Mouse (Mus musculus): ENCODE results near the gene Dyrk3. TPM values are rescaled to one million over a fixed set of nuclear protein-coding genes. Genes with fewer than 3 reads are reported as not detected.
"Not testable (repeated sequence)": the region's sequence is repeated elsewhere in the genome, so short reads cannot be mapped to it uniquely, and the experiment has no call there.

Dyrk3 gene
- total RNA-seq, 2 experiments from 2014 or later: 15.8 to 16.9 TPM

DNA sequence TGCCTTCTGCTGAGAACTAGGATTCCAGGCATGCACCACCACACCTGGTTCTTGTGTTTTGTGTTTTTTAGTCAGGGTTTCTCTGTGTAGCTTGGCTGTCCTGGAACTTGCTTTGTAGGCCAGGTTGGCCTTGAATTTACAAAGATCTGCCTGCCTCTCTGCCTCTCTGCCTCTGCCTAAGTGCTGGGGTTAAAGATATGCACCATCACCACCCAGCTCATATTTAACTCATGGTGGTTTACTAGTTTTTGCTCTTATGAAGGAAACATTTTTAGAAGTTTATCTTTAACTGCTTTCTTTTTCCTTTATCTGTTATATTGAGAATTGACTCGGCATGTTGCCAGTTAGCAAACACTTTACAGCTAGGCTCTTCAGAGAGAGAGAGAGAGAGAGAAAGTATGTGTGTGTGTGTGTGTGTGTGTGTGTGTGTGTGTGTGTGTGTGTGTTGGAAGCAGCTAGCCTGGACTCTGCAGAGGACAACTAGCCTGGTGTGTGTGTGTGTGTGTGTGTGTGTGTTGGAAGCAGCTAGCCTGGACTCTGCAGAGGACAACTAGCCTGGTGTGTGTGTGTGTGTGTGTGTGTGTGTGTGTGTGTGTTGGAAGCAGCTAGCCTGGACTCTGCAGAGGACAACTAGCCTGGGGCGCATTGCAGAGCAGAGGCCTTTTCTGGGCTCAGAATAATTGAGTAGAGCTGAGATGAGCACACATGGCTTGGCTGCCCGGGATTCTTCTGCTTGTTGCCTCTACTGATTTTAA is 21.6 kb upstream of the Dyrk3 start:
- DNase-seq; intact Hi-C loops (cut with DNase I): not testable (repeated sequence)

DNA sequence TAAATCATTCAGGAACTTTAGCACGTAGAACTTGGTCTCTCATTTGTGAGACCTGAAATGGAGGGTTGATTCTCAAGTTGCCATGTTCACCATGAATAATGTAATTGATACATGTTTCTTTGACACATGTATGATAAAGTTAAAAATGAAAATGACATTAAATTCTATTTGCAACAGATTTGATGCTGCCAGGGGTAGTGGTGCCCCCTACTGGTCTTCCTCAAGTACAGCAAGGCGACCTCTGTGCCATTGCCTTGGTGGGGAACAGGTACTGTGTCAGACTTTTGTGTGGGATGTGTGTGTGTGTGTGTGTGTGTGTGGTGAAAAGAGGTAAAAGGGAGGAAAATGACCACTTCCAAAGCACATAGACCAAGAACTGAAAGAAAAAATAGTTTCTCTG is 17.3 kb upstream of the Dyrk3 start:
- DNase-seq: peak; percentile 26
- intact Hi-C loops (cut with DNase I): no loop called here

DNA sequence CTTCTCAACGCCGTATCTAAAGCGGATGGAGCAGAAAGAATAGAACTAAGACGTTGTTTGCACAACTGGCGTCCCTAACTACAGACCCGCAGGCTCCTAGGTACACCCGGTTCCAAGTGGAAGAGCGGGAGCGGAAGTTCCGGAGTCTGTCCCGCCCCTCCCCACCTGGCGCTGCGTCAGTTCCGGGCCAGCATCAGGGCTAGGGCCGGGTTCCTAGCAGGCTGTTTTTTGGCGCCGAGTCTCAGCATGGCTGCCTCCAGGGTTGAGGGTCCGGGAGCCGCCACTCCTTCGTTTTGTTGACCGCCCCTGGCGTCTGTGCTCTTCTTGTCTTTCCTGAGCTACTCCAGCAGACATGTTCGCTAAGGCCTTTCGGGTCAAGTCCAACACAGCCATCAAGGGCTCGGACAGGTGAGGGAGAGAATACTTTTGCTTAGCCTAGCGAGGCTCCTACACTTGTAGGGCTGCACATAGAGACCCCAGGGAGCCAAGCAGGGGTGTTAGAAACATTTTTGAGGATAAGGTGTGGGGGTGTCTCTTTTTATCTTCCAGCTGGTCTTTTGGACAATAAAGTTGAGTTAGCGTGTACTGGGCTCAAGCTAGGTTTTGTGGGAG is 15.0 kb upstream of the Dyrk3 start, which contains the start of gene Eif2d:
Gene Eif2d (plus strand): TSS at position 164 of the 612 bp plus-strand sequence.
- intact Hi-C loops (cut with DNase I): loop anchor here (5.0 kb wide), 1 partner anchor 36 kb away; no protein-coding TSS in a partner anchor
- DNase-seq: peak; percentile 91

DNA sequence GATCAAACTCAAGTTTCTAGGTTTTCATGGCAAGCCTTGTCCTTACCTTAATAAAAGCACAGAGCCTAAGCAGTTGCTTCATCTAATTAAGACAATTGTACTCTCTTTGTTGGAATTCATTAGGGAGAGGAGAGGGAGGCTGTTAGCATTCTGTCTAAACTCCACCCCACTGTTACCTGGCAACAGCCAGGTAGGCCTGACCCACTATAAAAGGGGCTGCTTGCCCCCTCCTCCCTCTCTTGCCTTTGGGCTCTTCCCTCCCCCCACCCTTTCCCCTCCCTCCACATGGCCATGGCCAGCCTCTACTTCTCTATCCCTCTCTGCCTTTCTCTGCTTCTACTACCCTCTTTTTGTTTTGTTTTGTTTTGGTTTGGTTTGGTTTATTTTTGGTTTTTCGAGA is 11.4 kb upstream of the Dyrk3 start:
- DNase-seq: no peak
- intact Hi-C loops (cut with DNase I): no loop called here

DNA sequence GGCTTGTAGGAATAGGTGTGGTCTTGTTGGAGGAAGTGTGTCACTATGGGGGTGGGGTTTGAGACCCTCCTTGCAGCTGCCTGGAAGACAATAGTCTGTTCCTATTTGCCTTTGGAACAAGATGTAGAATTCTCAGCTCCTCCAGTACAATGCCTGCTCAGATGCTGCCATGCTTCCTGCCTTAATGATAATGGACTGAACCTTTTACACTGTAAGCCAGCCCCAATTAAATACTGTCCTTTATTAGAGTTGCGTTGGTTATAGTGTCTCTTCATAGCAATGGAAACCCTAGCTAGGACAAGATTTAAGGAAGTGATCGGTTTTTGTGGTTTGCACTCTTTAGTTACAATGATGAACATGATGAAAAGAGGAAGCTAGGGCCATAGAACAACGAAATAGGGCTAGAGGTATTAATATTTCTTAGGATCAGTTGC is 8.1 kb upstream of the Dyrk3 start:
- intact Hi-C loops (cut with DNase I): no loop called here
- DNase-seq: no peak

DNA sequence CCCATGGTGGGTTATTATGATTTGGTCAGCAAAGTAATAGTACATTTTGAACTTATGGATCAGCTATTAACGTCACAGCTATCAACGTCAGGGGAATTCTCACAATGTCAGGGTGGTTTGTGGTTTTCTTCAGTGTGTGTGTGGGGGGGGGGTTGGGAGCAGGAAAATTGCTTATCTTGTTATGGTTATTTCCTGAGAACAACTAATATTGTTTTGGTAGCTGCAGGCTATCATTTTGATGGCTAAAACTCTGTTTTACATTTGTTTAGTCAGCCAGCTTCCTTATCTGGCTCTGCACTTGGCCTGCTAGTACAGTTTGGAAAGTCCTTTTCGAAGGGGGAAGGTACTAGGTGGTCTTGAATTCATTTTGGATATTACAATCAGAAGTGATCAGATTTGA is 7.1 kb upstream of the Dyrk3 start:
- intact Hi-C loops (cut with DNase I); DNase-seq: not testable (repeated sequence)

DNA sequence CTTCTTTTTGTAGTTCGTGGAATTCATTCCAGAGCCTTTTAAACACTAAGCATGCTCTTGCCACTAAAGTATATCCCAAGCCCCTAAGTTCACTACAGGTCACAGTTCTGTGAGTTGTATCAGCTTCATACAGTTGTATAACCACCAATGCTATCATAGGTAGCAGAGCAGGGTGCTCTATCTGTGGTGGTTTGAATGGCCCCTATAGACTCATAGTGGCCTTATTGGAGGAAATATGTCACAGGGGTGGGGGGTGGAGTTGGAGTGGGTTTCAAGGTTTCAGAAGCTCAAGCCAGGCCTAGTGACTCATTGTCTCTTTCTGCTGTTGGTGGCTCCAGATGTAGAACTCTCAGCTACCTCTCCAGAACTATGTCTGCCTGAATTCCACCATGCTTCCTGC is 4.3 kb upstream of the Dyrk3 start:
- intact Hi-C loops (cut with DNase I): no loop called here
- no peak for DNase-seq

DNA sequence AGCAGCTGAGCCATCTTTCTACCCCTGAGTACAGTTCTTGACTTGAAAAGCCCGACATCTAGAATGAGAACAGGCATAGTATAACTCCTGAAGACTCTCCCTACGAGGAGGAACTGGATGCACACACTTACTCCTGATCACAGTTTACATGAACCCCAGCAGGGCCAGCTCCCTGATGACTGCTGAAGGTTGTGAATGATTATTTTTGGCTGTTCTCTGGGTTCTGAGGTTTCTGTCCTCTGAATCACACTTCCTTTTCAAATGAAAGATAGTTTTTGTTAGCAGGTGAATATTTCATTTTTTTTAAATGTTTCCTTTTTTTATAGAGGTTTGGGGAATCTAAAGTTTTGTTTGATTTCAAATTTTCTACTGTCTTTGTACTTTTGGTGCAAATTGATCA is 3.3 kb upstream of the Dyrk3 start:
- intact Hi-C loops (cut with DNase I): no loop called here

DNA sequence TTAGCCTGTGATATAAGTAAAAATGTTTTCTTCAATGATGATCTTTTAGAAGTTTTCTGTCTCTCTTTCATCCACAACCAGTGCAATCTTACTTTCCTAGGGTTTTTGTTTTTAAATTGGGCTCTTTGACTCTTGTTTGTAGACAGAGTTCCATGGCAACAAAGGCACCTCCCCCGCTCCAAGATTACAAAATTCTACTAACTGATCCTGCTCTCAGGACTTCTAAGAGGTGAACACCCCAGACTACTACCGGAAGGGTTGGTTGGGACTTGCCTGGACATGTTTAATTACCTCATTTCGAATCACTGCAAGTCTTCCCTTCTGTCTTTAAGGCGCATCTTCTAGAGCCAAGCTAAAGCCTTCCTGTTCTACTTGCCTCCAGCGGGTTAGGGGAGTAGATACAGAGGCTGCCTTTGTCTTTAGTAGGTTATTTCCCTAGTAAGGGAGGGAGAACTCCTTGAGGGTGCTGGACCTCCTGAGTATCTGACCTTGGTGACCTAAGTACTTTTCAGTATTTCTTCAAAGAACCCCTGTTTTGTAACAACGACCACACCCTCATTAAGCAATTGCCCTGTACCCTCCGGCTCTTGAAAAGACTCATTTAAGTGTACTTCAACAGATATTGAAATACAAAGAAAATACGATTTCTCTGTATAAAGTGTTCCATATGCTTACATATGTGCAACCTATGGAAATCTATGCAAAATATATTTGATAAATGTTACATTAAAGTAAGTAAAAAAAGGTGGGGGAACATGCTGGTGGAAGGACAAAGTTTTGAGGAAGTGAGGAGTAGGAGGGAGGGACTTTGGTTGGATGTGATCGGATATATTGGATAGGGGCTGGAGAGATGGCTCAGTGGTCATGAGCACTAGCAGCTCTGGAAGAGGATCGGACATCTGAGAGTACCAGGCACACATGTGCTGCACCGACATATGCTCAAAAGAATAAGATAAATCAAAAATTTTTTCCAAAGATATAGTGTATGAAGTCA is 1.3 kb upstream of the Dyrk3 start:
- intact Hi-C loops (cut with DNase I): loop anchor here (10.0 kb wide), 1 partner anchor 265 kb away; no protein-coding TSS in a partner anchor
- DNase-seq: no peak

More for the DNA sequence above, 3.3 kb upstream of the Dyrk3 start:
- DNase-seq: no peak

DNA sequence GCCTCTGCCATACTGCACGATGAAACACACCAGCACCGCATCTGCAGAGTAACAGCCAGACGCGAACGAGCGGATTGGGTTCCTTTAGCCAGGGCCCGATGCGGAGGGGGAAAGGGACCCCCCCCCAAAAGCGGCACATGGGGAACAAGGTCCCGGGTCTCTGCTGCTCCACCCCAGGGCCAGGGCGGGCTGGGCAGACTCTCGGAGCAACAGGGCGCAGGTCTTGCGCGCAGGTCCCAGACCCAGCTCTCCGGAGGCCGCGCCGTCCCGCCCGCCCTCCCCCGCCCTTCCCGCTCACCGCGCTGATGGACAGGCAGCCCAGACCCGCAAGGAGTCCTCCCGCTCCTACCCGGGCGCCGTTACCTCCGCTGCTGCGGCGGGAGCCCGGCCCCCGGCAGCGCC is 422 bp downstream of the Dyrk3 start:
- intact Hi-C loops (cut with DNase I): loop anchor here (10.0 kb wide), 1 partner anchor 263 kb away; no protein-coding TSS in a partner anchor

DNA sequence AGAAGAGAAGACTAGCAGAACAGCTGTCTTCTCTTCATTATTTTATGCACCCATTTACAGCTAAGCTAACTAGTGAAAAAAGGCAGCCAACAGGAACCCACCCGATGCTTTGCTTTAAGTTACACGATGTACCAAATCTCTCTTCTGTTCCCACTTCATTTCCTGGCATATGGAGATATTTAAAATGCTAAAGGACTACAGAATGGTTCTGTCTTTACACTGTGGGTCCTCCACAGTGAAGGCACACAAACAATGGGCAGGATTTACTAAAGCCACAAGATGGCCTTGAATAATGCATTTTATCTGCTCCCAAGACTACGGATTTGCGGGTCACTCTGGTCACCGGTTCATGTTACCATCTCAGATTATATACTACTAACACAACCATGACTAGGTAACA is 1.0 kb downstream of the Dyrk3 start:
- intact Hi-C loops (cut with DNase I): loop anchor here (10.0 kb wide), 1 partner anchor 262 kb away; no protein-coding TSS in a partner anchor
- no peak for DNase-seq

More for the DNA sequence above, 422 bp downstream of the Dyrk3 start:
- DNase-seq: peak; percentile 41

DNA sequence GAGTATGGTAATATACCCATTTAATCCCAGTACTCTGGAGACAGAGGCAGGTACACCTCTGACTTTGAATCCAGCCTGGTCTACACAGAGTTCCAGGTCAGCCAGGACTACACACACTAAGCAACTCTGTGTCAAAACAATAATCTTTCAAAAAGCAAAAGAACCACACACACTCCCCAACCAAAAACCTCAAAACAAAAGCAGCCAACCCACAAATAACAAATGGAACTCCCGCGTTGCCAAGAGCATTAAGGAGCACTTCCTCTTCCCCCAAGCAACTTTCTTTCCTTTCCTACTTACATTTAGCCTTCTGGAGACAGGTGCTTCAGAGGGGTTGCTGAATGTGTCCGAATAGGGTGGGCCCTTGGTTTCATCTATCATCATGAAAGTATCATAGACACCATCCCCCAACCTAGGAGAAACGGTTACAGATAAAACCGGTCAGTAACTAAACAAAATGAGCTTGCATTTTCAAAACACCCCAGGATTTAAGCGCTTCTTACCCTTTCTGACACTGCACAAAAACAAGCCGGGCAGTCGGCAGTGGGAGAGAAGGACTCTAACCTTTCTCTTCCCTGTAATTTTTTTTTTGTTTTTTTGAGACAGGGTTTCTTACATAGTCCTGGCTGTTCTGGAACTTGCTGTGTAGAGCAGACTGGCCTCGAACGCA is 2.0 kb downstream of the Dyrk3 start:
- no peak for DNase-seq
- intact Hi-C loops (cut with DNase I): loop anchor here (10.0 kb wide), 1 partner anchor 261 kb away; no protein-coding TSS in a partner anchor

DNA sequence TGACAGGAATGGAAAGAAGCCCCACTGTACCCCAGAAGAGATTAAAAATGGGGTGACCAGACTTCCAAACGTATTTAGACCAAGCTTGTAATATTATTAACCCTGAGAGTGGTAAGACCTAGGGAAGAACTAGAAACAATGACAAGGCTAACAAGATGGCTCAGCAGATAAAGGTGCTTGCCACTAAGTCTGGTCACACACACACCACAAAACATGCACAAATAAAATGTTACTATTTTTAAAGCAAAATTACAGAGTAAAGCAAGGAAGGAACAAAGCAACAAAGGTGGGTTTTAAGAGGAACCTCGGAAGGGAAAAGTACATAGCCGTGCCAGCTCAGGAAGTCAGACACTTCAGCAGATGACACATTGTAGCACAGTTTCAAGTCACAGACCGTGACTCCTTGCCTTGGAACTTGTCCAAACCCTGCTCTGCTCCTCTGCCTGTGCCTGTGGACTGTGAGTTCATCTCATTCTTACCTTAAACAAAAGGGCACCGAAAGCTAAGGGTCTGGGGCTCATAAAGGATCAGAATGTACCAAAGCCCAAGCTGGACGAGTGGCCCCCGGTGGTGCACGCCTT is 3.1 kb downstream of the Dyrk3 start:
- peak; percentile 23 for DNase-seq
- intact Hi-C loops (cut with DNase I): loop anchor here (10.0 kb wide), 1 partner anchor 260 kb away; no protein-coding TSS in a partner anchor

DNA sequence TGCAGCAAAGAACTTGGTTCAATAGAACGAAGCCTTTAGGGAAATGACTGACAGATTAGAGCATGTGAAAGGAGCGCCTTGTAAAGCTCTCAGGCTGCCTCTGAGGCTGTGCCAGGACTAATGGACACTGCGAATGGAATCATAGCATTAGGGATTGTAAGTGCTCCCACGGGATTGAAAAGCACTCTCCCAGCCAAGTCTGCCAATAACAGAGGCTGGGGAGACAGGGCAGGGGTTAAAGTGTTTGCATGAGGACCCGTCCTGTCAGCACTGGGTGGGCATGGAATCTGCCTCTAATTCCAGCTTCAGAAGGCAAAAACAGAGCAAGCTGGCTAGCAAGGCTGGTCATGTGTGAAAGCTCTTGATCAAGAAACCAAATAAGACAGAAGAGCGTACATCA is 3.9 kb downstream of the Dyrk3 start:
- peak; percentile 28 for DNase-seq
- intact Hi-C loops (cut with DNase I): loop anchor here (10.0 kb wide), 1 partner anchor 259 kb away; no protein-coding TSS in a partner anchor

DNA sequence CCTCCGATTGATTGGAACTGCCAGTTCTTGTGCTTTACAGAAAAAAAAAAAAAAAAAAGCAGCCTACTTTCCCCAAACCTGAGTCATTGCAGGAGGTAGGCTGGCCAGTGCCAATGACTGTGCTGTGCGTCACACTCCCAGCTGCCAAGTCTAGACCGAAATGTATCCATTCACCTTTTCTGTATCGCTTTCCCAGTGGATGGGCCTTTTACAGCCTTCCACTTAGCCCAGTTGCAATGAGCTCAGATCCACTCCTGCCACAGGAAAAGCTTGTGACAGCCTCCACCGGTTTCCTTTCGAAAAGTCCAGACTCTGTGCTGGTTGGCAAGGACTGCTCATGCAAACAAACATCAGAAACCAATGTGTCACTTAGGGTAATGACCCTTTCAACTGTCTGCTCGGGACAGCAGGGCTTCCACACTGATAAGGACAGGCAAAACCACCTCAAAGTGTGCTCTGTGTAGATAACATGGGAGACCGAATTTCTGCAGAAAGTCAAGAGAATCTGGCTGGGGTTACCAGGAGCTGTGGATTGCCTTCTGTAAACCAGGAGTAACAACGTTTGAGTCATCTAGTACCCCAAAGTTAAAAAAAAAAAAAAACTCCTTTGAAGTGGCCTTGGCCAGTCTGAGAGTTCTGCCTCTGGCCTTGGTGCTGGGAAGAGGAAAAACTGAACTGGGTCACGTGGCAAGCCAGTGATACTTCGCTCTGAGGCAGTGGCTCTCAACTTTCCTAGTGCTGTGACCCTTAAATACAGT is 12.0 kb downstream of the Dyrk3 start:
- intact Hi-C loops (cut with DNase I): no loop called here
- no peak for DNase-seq

DNA sequence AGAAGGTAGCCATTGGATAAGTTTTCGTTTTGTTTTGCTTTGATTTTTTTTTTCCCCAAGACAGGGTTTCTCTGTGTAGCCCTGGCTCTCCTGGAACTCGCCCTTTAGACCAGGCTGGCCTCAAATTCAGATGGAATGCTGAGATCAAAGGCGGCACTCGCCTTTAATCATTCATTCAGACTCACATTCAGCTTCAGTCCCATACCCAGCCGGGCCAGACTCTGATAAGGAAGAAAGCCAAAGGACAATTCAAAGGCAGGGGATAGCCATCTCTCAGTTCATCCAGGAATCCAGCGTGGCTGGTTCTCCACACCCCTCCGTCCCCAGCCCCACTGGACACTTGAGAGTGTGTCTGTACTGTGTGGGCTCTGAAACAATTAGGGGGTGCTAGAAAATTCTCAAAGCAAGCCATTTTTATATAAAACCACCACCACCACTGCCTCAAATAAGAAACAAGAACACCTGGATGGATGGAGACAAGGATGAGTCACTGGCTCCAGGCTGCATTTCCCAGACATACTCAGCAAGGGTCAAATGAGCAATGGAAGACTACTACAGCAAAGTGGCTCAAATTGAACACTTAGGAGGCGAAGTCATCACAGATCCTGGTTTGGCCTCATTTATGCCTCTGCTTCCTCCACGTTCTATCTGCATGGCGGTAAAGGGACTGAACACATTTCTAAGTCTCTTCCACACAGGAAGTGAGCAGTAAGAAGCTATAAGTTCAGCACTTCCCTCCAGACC is 14.4 kb downstream of the Dyrk3 start:
- no peak for DNase-seq

DNA sequence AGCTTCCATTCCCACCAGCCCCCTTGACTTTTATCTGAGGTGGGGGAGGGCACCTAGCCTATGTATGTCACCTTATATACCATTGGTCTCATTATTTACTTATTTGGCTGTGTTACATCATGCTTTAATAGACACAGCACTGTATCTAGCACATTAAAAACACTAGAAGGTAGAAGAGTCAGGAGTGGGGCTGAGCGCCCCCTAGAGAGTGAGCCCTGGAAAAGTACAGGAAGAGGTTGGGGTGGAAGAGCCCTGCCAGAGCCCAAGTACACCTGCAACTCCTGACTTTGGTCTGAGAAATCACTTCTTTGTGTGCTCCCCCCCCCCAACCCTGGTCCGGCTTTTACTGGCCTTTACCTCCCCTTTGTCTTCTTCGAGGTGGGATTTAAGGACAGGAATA is 16.2 kb downstream of the Dyrk3 start:
- DNase-seq: peak; percentile 20

More for the DNA sequence above, 14.4 kb downstream of the Dyrk3 start:
- intact Hi-C loops (cut with DNase I): no loop called here

DNA sequence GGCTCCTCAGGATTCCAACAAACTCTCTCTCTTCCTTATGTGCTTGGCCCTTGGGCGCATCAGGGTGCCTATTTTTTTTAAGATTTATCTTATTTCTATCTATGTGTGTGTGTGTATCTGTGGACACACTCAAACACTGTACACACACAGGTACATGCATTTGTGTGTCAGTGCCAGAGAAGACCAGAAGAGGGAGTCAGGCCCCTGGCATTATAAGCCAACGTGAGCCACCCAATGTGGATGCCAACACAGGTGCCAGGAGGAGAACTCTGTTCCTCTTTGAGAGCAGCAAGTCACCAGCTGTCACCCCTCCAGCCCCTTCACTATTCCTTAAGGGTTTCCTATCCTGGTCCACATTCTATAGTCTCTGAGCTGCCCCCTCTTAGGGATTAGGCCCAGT is 19.1 kb downstream of the Dyrk3 start:
- DNase-seq: peak; percentile 35
- intact Hi-C loops (cut with DNase I): loop anchor here (5.0 kb wide), 2 partner anchors 33 to 148 kb away; partner anchors contain the start of gene Eif2d

More for the DNA sequence above, 16.2 kb downstream of the Dyrk3 start:
- intact Hi-C loops (cut with DNase I): no loop called here
